Mouse (Mus musculus) adrenal gland, postnatal 36 days (tissue): Measurements from ENCODE around the gene Cryzl1. TPM values are rescaled to one million over a fixed set of nuclear protein-coding genes. Genes with fewer than 3 reads are reported as not detected.
A peak's percentile ranks its signal among the peaks of the same experiment; 100 is the strongest.

Experiments used
- DNase-seq, 2 experiments: peaks; one replicate each; pipeline ENCODE4 v3.0.0; 2021; ENCODE audit warnings: mixed read lengths in 1 of 2
- total RNA-seq, 2 experiments: library from RNA; stranded (reverse); gene quantifications; 2 replicates each; pipeline ENCODE4 v1.2.3; 2021

The Cryzl1 gene
- total RNA-seq, 2 experiments from 2014 or later: 47.5 to 57.9 TPM

DNA sequence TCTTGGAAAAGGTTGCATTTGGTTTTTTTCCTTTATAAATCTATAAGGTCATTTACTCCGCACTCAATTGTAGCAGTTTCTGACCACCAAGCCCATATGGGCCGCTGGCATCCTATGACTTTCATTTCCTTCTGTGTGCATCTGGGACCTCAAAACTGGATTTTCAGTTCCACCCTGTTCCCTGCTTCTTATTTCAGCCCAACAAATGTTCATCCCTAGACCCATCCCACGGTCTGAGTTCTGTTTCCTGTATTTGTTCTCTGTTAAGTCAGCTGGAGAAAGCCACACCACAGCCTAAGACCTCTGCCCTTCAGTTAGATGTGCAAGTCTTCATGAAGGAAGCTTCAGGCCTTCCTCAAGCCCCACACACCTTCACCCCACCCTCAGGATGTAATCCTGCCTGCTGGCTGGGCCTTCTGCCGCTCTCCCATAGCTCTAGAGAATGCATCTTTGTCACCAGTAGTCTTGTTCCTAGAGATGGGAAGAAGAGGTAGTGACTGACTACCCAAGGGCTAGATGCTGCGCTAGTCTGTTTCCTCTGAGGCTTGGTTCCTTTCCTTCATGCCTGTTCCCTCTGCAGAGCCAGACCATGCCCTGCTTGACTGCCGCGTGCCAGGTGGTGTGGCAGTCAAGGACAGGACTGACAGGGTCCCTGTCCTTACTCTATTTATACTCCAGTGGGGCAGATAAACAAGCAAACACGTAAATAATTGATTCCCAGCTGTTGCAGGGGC lies 11.6 kb upstream of the Cryzl1 start:
- peak in 1 of 2 experiments; percentile 34 for DNase-seq

GRCm38 (mm10) chr16:91738505-91738904 lies 9.7 kb upstream of the Cryzl1 start:
- no peak for DNase-seq

GRCm38 (mm10) chr16:91736046-91736816 lies 7.5 kb upstream of the Cryzl1 start:
- no peak for DNase-seq

- peak; percentile 9 to 49 for DNase-seq
Observed at GRCm38 (mm10) chr16:91734771-91735170, 6.0 kb upstream of the Cryzl1 start.

- DNase-seq: no peak
Observed at GRCm38 (mm10) chr16:91732816-91733215, 4.0 kb upstream of the Cryzl1 start.

GRCm38 (mm10) chr16:91730446-91730845 lies 1.7 kb upstream of the Cryzl1 start:
- DNase-seq: peak in 1 of 2 experiments; percentile 27

- peak; percentile 35 to 68 for DNase-seq
Observed at GRCm38 (mm10) chr16:91729821-91730441, 1.2 kb upstream of the Cryzl1 start.

DNA sequence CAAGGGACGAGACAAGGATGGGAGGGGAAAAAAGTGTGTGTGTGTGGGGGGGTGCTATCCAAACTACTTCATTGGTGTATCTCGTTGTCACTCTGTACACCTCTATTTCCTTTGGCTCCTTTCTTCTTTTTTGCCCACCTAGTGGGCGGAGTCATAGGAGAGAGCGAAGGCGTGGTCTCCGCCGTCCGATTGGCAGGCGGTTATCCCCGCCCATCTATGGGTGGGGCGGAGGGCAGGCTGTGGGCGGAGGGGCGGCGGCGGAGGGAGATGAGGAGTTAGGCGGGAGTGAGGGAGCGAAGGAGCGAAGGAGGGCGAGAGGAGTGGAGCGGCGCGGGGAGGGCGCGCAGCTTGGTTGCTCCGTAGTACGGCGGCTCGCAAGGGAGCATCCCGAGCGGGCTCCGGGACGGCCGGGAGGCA lies 299 bp upstream of the Cryzl1 start, which contains the start of gene Itsn1:
Itsn1 (plus strand) TSS at position 216 of the 417 bp plus-strand sequence.
- peak; percentile 99 for DNase-seq

- DNase-seq: peak; percentile 32 to 46
Observed at GRCm38 (mm10) chr16:91727433-91727832, 1.3 kb downstream of the Cryzl1 start.

GRCm38 (mm10) chr16:91724247-91724646 lies 4.5 kb downstream of the Cryzl1 start:
- peak; percentile 66 to 76 for DNase-seq

DNA sequence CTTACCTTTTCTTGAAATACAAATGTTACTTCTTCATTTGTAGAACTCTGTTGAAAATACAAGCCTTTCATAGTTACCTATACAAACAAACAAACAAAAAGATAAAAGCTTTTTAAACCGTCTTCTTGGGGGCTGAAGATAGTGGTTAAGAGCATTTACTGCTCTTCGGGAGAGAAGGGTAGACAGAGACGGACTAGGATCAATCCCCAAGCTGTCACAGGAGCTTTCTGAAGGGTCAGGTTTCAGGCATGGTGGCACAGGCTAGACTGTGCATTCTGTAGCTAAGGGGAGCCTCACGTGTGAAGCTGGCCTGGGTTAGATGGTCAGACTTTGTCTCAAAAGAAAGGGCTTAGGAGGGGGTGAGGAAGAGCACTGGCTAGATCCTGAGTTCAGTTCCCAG lies 11.4 kb downstream of the Cryzl1 start:
- DNase-seq: no peak

DNA sequence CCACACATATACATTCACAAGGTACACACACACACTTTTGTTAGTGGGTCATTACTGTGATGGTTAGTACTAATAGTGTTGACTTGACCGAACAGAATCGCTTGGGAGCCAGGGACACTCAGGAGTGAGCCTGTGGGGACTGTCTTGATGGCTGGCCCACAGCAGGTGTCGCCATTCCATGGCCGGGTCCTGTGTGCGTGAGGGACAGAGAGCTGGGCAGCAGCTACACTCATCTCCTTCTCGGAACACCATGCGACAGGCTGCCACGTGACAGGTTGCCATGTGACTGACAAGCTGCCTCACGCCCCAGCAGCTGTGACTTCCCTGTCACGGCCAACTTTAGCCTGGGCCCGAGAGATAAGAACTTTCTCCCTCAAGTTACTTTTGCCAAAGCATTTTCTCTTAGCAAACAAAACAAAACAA lies 11.8 kb downstream of the Cryzl1 start:
- peak in 1 of 2 experiments; percentile 10 for DNase-seq

GRCm38 (mm10) chr16:91710241-91710640 lies 18.5 kb downstream of the Cryzl1 start:
- no peak for DNase-seq

DNA sequence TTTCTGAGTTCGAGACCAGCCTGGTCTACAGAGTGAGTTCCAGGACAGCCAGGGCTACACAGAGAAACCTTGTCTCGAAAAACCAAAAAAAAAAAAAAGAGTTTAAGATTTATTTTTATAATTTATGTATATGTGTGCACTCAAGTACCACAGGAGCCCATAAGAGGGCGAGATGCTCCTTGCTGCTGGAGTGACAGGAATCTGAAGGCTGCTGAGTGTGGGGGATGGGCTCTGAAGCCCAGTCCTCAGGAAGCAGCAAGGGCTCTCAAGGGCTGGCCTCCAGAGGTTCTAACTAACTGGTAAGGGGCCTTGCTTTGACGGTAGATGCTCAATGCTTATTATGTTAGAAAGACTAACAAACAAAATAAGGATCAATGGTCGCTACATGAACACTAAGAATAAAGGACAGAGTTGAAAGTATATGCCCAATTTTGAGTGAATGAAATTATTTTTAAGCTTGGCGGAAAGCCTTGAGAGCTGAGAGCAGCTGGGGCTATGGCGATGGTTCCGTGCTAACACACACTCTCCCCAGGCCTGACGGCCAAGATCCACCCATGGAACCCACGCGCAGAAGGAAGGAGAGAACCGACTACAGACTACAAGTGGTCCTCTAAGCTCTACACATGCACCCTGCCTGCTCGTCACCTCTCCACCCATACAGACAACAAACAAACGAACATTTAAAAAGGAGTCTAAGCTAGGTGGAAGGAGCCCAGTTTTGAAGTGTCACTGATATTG lies 24.0 kb downstream of the Cryzl1 start:
- DNase-seq: no peak

DNA sequence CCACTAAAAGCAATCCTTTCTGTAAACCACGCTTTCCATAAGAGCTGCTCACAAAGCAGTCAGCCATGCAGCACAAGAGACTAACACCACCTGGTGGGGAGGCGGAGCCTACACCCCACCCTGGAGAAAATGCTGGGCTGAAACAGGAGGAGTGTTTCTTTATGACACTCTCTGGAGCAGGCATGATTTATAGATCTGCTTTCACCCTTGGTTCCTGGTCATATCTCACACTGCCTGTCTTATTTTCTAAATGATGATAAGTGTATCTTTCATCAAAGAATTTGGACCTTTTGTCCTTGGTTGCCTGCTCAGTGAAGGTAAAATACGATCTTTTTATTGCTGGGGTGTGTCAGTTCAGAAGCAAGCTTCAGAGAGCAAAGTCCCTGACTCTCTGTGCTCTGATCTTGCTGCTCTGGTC lies 26.0 kb downstream of the Cryzl1 start:
- DNase-seq: no peak

DNA sequence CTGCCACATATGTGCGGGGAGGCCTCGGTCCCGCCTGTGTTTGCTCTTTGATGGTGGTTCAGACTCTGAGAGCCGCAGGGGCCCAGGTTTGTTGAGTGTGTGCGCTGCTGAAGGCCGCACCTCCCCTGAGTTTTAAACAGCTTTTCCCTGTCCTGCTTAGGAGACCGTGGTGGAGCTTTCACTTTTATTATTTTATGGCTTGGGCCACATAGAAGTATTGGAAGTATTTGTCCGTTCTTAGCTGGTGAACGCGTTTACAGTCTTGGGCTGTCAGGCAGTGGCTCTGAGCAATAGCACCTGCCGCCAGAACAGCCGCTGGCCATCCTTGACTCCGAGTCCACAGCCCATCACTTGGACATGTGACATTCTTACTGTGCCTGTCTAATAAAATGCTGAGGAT lies 26.9 kb downstream of the Cryzl1 start:
- no peak for DNase-seq

DNA sequence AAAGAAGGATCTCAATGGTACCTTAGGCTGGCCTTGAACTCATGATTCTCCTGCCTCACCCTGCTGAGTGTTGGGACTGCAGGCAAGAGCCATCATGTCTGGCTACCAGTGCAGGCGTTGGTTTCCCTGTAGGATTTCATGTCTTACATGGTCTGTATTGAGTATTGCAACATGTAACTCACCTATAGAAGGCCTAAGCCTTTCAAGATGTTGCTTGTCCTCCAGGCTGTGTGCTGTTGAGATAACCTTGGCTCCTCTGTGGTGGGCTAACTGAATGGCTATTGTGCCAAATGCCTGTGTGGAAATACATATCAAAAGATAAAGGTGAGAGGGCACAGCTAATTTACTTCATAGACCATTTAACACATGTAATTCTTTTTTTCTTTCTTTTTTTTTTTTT lies 29.8 kb downstream of the Cryzl1 start:
- DNase-seq: no peak

DNA sequence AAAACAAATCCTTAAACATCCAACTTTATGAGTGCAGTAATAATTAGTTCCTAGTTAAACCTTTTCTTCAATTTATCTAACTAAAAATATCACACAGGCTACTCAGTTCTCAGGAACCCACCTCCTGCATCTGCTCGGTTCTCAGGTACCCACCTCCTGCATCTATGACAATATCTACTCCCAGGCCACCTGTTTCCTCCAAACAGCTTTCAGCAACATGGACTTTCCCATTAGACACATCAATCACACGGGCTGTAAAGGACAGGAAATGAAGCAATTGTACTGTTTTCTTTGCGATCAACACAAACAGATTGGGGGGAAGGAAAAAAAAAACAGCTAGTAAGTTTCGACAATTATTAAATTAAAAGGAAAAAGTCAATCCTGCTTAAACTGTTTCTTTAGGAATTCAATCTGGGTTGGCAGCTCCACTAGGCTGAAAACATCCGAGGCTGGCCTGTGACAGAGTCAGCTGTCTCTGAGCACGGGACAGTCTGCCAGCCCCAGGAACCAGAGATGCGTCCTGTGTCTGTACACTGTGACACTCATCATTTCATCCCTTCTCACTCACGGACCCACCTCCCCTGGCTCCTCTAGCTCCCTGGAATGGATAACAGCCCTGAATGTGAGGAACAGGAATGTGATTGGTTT lies 33.5 kb downstream of the Cryzl1 start:
- DNase-seq: no peak

- DNase-seq: peak; percentile 79 to 86
Observed at GRCm38 (mm10) chr16:91694455-91695084, 34.2 kb downstream of the Cryzl1 start.

- no peak for DNase-seq
Observed at GRCm38 (mm10) chr16:91689791-91690190, 39.0 kb downstream of the Cryzl1 start.
